Mouse (Mus musculus) 416B (cell line): ENCODE measurements at regions not wholly inside any gene's neighbourhood (a gene's known extent, or its start where the extent isn't known, plus 50 kb on each side); places are given as distances from the start of the nearest gene placed in this dataset.

Experiments
- DNase-seq: peaks from one replicate; pipeline ENCODE4 v3.0.0; 2011; ENCODE audit warnings: low read depth

DNA sequence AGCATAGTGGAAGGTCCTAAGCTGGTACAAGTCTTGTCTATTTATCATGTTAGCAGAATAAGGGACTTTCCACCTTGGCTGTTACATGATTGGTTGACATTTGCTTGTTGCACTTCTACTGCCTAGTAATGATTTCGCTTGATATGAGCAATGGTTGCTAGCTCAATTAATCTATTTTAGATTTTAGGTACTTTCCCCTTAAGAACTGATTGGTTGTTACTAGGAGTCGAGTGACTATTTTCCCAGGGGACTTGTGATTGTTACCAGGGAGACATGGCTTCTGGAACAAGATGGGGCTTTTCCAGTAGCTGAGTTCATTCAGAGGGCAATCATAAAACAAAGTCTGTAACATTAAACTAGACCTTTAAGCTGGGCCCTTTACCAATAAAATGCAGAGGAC, 100.9 kb downstream of the Nup35 start:
- no peak for DNase-seq

- DNase-seq, result no peak
Observed at GRCm38 (mm10) chr2:80724085-80724484, 107.0 kb downstream of the Nup35 start.

- DNase-seq, result no peak
Observed at GRCm38 (mm10) chr2:80731324-80731723, 114.3 kb downstream of the Nup35 start.

GRCm38 (mm10) chr2:80746737-80747136, 129.7 kb downstream of the Nup35 start:
- no peak for DNase-seq

GRCm38 (mm10) chr2:80762013-80762612, 145.1 kb downstream of the Nup35 start:
- peak; percentile 76 for DNase-seq

GRCm38 (mm10) chr2:80771176-80771575, 154.1 kb downstream of the Nup35 start:
- DNase-seq, result peak; percentile 57

GRCm38 (mm10) chr2:80772455-80772854, 155.4 kb downstream of the Nup35 start:
- DNase-seq, result no peak

DNA sequence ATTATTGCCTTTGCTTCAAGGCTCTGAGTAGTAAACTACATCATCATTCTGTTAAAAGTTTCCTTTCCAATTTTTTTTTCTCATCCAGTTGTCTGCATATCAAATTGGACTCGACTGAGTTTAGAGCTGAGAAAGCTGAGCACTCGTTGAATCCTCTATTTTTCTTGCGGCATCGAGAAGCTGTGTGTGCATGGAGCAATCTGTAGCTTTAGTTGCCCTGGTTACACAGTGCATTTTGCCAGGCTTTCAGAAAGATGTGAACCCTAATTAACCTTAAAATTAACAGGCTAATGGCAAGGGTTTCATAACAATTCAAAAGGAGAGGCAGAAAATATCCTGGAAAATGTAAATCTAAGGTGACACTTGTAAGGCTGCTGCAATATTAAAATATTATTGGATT, 169.3 kb downstream of the Nup35 start:
- no peak for DNase-seq

DNA sequence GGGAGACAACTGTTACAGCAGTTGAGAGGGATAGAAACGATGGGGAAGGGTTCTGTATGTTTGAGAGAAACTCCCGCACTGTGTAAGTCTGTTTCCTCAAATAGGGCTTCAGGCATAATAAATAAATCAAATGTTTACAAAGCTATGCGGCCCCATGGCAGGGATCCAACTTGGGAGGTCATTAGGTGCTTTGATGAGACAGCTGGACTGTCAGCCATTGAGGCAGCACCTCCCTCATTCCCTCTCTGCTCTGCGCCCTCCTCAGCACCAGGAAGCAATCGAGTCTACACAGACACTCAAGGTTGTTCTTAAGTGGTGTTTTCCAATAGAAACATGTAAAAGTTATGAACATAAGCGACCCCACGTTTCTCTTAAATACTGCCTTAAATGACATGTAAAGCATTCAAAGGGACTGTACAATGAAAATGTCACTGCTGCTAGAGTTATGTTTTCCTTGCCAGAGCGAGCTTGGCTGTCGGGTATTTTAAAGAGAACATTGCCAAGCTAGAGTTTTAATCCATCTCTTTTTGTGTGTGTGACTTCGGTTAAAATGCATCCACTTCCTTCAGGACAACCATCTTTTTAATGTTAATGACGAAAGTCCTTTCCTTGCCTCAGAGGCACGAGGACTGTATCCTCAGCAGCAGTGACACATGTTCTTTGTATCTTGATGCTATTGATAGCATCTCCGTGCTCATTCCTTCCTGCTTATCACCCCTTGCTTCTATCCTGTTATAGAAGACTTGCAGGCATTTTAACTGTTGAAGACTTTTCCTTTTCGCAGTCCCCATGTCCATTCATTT, 176.5 kb downstream of the Nup35 start:
- DNase-seq, result no peak

DNA sequence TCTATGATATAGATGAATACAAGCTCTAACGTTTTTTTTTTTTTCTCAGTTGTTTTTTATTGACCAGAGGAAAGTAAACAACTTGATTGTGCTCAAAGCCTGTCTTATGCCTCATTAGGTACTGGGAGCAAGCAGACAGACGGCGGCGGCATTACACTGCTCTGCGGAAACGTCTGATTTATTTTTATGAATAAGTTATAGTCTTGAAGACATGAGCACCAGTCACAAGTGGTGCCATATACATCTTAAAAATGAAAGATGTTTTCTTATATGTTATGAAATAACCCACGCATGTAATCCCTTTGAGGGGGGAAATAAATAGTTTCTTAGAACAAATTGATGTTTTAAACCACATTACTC, 177.1 kb downstream of the Nup35 start:
- no peak for DNase-seq

DNA sequence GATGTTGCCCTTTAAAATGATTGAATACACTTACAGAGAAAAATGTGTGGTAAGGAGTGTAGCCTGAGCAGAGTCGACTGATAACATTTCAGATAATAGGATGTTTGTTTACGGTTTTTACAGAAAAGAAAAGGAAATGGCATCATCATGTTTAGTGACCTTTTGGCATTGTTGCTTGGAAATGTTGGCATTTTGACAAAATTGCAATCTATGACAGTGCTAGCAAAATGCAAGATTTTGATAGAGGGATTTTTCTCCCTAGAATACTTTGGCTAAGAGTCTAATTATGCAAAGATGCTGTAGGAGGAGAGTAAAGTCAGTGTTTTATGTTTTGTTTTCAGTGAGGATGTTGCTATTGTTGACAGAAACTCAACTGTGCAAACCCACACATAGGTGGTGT, 202.2 kb downstream of the Nup35 start:
- no peak for DNase-seq

GRCm38 (mm10) chr2:80851056-80851455, 234.0 kb downstream of the Nup35 start:
- no peak for DNase-seq

DNA sequence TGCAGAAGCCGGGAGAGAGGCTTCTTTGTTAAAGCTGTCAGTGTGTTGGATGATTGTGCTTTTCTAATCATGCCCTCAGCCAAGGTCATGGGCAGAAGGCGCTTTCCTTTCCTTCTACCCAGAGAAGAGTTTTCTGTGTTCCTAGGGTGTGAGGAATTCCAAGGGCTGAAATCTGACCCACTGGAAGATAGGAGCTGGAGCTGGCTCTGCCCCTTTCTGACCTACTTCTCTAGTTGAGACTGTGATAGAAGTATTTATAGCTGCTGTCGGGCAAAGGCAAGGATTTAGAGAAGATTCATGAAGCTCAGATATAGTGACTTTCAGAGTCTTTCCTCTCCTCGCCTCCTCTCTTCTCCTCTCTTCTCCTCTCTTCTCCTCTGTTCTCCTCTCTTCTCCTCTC, 238.2 kb downstream of the Nup35 start:
- no peak for DNase-seq

DNA sequence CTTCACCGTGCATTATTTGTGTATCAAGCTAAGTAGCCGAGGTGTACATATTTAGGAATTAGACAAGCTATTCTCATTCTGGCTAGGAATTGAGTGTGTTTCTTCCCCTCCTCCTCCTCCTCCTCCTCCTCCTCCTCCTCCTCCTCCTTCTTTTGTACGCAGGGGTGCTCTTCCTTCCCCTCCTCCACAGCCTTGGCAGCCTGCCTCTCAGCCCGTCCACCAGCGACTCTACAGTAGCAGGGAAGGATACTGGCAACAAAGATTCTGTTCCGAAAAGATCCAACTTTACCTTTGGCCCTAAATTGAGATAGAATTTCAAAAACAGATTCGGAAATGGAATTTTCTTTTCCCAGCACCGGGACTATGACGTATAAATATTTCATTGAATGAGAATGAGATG, 253.0 kb downstream of the Nup35 start:
- DNase-seq, result no peak

DNA sequence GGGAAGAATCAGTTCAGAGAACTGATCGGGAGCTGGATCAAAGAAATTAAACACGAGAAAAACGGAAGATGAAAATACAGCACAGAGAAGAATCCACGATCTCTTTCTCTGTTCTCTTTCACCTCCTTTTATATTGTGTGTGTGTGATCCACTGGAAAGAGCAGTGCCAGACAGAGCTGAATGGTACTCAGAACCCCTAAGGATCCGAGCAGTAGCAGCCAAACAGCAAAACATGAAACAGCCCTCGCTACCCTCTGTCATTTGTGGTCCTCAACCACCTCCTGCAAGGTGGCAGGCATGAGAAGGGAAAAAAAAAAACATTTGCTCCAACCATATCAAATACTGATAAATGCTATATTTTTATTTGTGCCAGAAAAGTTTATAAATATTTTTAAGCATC, 253.4 kb downstream of the Nup35 start:
- DNase-seq, result no peak

GRCm38 (mm10) chr2:80871356-80871755, 254.3 kb downstream of the Nup35 start:
- no peak for DNase-seq

DNA sequence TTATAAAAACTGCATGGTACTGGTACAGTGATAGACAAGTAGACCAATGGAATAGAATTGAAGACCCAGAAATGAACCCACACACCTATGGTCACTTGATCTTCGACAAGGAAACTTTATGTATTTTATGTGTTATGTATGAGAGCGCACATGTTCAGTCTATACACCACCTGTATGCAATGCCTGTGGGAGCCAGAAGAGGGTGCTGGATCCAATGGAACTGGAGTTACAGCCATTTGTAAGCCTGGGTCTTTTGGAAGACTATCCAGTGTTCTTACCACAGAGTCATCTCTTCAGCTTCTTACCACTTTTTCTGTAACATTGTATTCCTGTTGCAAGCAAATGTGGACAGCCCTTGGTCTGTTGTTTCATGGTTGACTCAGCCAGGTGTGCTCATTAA, 261.4 kb downstream of the Nup35 start:
- peak; percentile 6 for DNase-seq

DNA sequence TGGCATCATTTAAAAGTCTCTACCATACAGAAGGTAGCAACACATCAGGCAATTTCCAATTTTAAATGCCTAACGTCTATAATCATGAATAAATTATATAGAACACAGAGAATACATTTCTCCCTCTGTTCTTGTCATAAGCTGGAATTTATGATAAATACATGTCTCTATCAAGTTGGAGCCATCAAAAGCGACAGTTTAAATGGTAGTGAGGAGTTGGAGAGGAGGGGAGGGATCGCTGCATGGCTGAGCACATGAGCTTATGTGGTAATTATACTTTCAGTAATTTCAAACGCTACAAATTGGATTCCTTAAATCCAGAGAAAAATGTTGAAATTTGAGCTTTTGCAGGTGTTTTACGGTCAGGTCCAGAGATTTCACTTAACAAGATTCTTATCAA, 267.2 kb downstream of the Nup35 start:
- no peak for DNase-seq

GRCm38 (mm10) chr2:80902050-80902449, 285.0 kb downstream of the Nup35 start:
- no peak for DNase-seq

GRCm38 (mm10) chr2:80913478-80913877, 296.4 kb downstream of the Nup35 start:
- no peak for DNase-seq

DNA sequence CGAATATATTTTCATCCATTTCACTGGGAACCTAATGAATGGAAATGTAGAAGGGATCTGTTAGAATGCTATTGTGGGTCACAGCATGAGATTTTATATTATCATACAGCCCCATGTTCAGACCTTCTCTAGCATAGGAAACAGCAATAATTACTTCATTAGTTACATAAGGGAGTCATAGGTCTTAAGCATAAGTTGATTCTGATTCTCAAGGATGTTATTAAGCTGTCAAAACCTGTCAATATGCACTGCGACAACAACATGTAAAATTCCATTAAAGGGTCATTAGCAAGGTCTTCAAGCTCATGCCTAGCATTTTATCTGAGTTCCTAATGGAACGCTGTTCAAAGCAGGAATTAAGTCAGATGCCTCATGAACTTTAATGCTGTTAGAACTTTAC, 328.5 kb downstream of the Nup35 start:
- no peak for DNase-seq

- DNase-seq, result no peak
Observed at GRCm38 (mm10) chr2:80966766-80967165, 349.7 kb downstream of the Nup35 start.

DNA sequence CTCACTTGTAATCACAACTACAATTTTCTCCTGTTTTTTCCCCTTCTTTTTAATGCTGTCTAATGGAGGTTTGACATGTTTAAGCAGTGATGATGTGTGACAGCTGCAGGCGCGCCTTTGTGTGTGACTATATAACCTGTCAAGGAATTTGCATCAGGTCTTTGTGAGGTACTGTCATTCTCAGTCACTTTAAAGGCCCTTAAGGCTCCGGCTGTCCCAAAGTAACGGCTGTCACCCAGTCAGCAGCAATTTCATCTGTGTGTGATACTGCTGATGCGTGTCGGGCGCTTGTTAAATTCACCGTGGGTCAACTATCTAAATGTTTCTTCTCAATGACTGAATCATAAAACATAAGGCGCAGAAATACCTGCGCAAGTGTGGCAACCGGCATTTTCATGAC, 350.2 kb downstream of the Nup35 start:
- no peak for DNase-seq

DNA sequence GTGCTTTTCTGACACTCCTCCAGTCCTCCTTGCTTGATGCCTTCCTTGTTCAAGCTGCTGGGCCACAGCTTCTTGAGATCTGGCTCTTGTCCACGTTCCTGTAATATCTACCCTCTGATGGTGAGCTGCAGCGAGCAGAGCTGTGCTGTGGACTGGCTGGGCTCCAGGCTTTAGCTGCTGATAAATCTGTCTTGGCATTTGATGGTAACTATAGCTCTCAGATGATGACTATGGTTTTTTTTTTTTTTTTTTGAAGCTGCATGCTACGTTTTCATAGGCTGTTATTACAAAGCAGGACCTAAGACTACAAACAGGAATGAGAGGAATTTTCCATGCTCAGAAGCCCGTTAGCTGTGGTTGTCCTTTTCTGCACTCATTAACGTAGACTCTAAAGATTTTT, 352.3 kb downstream of the Nup35 start:
- no peak for DNase-seq
